Mouse (Mus musculus): ENCODE measurements at regions not wholly inside any gene's neighbourhood (a gene's known extent, or its start where the extent isn't known, plus 50 kb on each side); places are given as distances from the start of the nearest gene placed in this dataset.

GRCm38 (mm10) chr6:127348770-127349409 lies 97.8 kb upstream of the Parp11 start:
- no peak for DNase-seq

GRCm38 (mm10) chr6:127349479-127350110 lies 97.0 kb upstream of the Parp11 start:
- no peak for DNase-seq

- no peak for DNase-seq
Measured at GRCm38 (mm10) chr6:127351691-127352090, 94.9 kb upstream of the Parp11 start.

- DNase-seq = no peak
Measured at GRCm38 (mm10) chr6:127355112-127355511, 91.5 kb upstream of the Parp11 start.

- no peak for DNase-seq
Measured at GRCm38 (mm10) chr6:127356442-127356841, 90.2 kb upstream of the Parp11 start.

GRCm38 (mm10) chr6:127358805-127359204 lies 87.8 kb upstream of the Parp11 start:
- no peak for DNase-seq

- peak; percentile 88 to 89 for DNase-seq
Measured at GRCm38 (mm10) chr6:127359391-127359874, 87.2 kb upstream of the Parp11 start.

- no peak for DNase-seq
Measured at GRCm38 (mm10) chr6:127362166-127362565, 84.5 kb upstream of the Parp11 start.

GRCm38 (mm10) chr6:127362966-127363752 lies 83.5 kb upstream of the Parp11 start:
- DNase-seq = peak in 1 of 2 experiments; percentile 40

- DNase-seq = no peak
Measured at GRCm38 (mm10) chr6:127363871-127364590, 82.6 kb upstream of the Parp11 start.

GRCm38 (mm10) chr6:127364591-127365187 lies 82.0 kb upstream of the Parp11 start:
- no peak for DNase-seq

- DNase-seq = no peak
Measured at GRCm38 (mm10) chr6:127365246-127365645, 81.4 kb upstream of the Parp11 start.

- DNase-seq = no peak
Measured at GRCm38 (mm10) chr6:127365651-127366050, 81.0 kb upstream of the Parp11 start.

GRCm38 (mm10) chr6:127373052-127373451 lies 73.6 kb upstream of the Parp11 start:
- DNase-seq = no peak

GRCm38 (mm10) chr6:127373797-127374463 lies 72.7 kb upstream of the Parp11 start:
- DNase-seq = no peak

GRCm38 (mm10) chr6:127374464-127375143 lies 72.0 kb upstream of the Parp11 start:
- peak; percentile 55 to 70 for DNase-seq

GRCm38 (mm10) chr6:127375144-127375529 lies 71.5 kb upstream of the Parp11 start:
- DNase-seq = no peak

GRCm38 (mm10) chr6:127375711-127376199 lies 70.9 kb upstream of the Parp11 start:
- no peak for DNase-seq

- no peak for DNase-seq
Measured at GRCm38 (mm10) chr6:127378701-127379100, 67.9 kb upstream of the Parp11 start.

GRCm38 (mm10) chr6:127379511-127379910 lies 67.1 kb upstream of the Parp11 start:
- peak; percentile 63 to 71 for DNase-seq
